Mouse (Mus musculus): ENCODE results near the gene Lrmda.

Gene Lrmda

GRCm38 (mm10) chr14:22647879-22648611 is 628.5 kb downstream of the Lrmda start:
- peak; percentile 9 for DNase-seq (ENCODE audit: low read depth, low spot score)

GRCm38 (mm10) chr14:22649411-22649911 is 629.9 kb downstream of the Lrmda start:
- no peak for DNase-seq (ENCODE audit: low read depth, low spot score)

GRCm38 (mm10) chr14:22649985-22650984 is 630.8 kb downstream of the Lrmda start:
- DNase-seq (ENCODE audit: low read depth, low spot score) = no peak

GRCm38 (mm10) chr14:22651131-22651952 is 631.8 kb downstream of the Lrmda start:
- DNase-seq (ENCODE audit: low read depth, low spot score) = no peak

GRCm38 (mm10) chr14:22662496-22662895 is 643.0 kb downstream of the Lrmda start:
- no peak for DNase-seq (ENCODE audit: low read depth, low spot score)

- DNase-seq (ENCODE audit: low read depth, low spot score) = no peak
Observed at GRCm38 (mm10) chr14:22666437-22666836, 646.9 kb downstream of the Lrmda start.

- DNase-seq (ENCODE audit: low read depth, low spot score) = no peak
Observed at GRCm38 (mm10) chr14:22668302-22668701, 648.8 kb downstream of the Lrmda start.

DNA sequence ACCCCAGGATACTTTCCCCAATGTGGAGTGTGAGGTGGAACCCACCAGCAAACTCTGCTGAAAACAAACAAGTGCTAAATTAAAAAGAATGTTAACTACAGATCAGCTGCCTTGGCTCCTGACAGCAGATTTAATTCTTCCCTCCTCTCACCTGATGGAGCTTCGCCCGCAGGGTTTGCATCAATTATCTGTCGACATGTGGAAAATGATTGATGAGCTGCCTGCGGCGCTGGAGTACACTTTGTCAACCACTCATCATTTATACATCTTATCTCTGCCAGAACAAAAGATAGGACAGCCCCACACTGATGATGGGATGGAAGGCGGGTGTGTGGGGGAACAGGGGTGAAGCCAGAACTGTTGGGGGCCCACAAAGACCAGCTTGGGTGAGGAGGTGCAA is 649.2 kb downstream of the Lrmda start:
- DNase-seq (ENCODE audit: low read depth, low spot score) = no peak

DNA sequence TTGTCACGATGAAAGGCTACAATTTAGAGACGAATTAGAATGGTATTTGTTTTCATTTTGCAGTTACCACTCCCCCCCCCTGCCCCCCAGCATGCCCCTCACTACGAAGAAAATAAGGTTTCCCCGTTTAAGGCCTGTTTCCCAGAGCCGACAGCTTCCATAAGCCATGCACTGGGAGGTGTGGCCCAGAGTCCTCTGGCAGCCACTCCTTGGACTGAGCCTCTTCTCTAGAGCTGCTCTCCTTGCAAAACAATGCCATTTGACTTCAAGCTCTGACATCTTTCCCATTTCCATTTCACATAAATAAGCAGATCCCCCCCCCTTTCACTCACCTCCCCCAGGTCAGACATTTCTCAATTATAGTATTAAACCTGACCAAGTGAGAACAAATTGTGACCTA is 654.1 kb downstream of the Lrmda start:
- no peak for DNase-seq (ENCODE audit: low read depth, low spot score)

DNA sequence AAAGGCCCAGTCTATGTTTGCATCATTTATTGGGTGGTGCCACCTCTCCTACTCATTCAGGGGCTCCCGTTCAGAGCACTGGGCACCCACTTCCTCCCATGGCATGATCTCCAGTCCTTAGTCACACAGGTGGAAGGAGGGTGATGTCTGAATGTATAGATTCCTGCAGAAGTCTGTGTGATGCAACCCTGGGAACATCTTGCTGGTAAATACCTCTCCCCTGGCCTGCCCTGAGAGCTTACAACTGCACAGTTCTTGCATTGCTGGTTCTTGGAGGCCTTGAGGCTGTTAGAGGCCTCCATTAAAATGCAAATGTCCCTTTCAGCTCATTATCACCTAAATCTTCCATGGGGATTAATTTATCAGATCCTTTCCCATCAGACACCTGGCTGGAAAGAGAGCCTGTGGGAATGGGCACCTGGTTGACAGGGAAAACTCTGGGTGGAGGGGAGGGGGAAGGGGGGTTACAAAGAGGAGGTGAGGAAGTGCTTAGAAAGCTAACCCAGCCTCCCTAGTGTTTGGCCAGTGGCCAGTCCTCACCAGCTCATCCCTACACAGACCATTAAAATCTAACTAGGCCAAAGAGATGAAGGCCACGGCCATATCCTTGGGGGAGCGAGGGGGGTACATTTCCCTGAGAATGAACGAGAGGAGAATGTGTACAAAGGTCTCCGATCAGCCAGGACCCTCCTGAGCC is 659.6 kb downstream of the Lrmda start:
- peak; percentile 3 for DNase-seq (ENCODE audit: low read depth, low spot score)

DNA sequence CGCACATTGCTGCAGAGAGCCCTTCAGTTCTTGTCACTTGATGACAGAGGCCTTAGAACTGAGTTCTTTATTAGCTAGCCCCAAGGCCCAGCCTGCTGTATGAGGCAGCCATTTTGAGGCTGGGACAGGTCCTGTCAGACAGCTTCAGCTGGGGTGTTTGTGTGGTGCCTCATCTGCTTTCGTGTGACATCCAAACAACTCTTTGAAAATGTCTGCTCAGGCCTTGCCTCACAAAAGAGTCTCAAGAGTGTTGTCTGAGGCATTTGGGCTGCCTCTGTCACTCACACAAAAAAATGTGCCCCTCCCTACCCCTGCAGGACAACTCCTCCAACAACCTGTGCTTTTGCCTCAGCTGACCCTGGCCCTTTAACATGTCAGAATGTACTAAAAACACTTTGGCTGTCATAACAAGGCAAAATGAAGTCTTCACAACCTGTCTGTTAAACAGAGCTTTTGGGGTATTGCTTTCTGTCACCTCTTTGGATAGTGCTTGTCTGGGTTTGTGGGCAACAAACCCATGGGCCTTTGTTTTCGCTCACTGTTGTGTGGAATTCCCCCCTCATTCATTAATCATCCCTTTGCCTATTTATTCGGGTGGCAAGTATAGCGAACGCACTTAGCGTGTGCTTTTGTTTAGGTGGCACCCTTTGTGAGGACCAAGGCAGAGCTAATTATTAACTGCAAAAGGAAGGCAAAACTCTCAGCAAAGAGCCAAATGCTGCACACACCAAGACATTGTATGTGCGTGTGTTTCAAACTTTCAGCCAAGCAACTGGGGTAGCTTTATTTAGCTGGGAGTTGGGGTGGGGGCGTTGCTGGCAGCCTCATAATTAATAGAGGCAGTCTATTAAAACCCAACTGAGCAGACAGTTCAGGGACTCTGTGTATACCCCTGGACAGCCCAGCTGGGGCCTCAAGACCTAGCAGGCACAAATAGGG is 660.5 kb downstream of the Lrmda start:
- no peak for DNase-seq (ENCODE audit: low read depth, low spot score)

DNA sequence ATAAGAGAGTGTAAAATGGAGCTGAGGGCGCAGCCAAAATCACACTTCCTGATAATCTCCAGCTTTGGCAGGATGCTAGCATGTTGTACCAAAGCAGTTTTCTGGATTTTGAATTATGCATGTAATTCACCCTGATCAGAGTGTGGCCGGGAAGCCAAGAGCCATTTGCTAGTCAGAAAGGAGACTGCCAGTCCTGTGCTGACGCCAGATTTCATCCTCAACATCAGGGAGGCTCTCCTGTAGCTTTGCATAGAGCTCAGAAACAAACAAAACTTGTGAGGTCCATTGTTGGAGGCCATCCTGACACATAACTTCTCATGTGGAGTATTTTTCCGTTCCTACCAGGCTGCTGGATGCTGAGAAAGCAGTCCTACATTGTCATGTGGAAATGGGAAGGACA is 667.4 kb downstream of the Lrmda start:
- DNase-seq (ENCODE audit: low read depth, low spot score) = no peak

GRCm38 (mm10) chr14:22688399-22688798 is 668.9 kb downstream of the Lrmda start:
- DNase-seq (ENCODE audit: low read depth, low spot score) = no peak

DNA sequence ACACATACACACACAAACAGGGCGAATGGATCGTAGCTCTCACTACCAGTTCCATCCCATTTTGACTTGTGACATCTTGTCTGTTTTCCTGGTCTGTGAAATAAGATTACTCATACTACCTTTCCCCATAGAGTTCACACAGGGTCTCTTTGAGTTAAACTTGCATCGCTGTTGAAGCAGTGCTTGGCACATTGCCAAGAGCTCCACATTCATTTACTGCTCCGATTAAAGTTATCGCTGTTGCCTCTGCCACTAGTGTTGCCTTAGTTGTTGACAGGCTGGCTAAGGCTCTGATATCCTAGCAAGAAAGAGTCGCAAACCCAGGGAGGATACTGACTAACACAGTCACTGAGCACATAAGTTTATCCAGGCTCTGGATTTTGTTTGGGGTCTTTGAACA is 675.9 kb downstream of the Lrmda start:
- no peak for DNase-seq (ENCODE audit: low read depth, low spot score)

DNA sequence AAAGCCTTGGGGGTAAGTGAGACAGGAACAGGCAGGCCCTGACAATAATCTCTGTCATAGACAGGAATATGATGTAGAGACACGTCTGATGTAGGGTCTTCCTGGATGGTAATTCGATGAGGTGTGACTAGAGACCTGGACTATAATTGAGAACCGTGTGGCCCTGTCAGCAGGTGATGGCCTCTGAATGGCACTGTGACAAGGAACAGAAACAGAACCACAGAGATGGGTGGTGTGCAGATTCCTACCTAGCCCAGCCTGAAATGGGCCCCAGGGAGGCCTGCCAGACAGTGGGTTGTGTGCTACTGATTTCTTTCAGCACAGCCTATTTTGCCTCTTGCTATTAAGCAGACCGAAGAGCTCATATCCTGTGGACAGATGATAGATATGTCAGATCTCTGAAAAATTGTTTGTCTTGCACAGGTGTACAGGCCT is 676.4 kb downstream of the Lrmda start:
- DNase-seq (ENCODE audit: low read depth, low spot score) = no peak

- DNase-seq (ENCODE audit: low read depth, low spot score) = no peak
Observed at GRCm38 (mm10) chr14:22700236-22700635, 680.7 kb downstream of the Lrmda start.

DNA sequence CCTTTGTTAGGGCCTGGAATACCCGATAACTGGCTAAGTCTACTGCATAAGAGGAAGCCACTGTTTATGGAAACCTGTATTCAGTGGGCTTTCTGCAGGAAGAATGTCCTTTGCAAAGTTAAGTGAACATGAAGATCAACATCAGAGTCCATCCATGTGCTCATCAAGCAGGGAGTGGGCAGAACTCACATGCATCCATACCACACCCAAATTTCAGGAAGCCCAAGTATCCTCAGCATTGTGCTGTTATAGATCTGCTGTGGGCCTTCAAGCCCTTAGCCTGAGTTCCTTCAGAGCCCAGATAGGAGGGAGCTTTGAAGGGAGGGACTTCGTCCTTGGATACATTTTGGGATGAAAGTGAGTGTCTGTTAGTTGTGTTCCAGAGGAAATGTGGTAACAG is 681.2 kb downstream of the Lrmda start:
- DNase-seq (ENCODE audit: low read depth, low spot score) = no peak

- no peak for DNase-seq (ENCODE audit: low read depth, low spot score)
Observed at GRCm38 (mm10) chr14:22707958-22708701, 688.6 kb downstream of the Lrmda start.

GRCm38 (mm10) chr14:22710071-22710661 is 690.7 kb downstream of the Lrmda start:
- DNase-seq (ENCODE audit: low read depth, low spot score) = no peak
